Mouse (Mus musculus) brain, embryonic 14.5 days (tissue): Measurements from ENCODE around the gene Mfn1.

Experiments
- CTCF ChIP-seq: fragments of 200-500 bp; IDR thresholded peaks from 2 replicates; pipeline ENCODE4 v1.5.1; 2012; ENCODE audit warnings: inconsistent platforms, mild to moderate bottlenecking, moderate library complexity, borderline replicate concordance; ENCODE audit not compliant: insufficient read depth, insufficient read length; ENCODE audit errors: extremely low read depth
- POLR2A ChIP-seq: fragments of 200-500 bp; IDR thresholded peaks from 2 replicates; pipeline ENCODE4 v1.6.1; 2012; ENCODE audit warnings: mild to moderate bottlenecking, inconsistent platforms, borderline replicate concordance; ENCODE audit not compliant: poor library complexity, insufficient read depth, insufficient read length, severe bottlenecking; ENCODE audit errors: extremely low read depth

- TF ChIP-seq CTCF, result no peak
- TF ChIP-seq POLR2A, result no peak
These were observed 70.1 kb downstream of the Mfn1 start for GRCm38 (mm10) chr3:32599328-32599727.
